In the genomic region with DNA sequence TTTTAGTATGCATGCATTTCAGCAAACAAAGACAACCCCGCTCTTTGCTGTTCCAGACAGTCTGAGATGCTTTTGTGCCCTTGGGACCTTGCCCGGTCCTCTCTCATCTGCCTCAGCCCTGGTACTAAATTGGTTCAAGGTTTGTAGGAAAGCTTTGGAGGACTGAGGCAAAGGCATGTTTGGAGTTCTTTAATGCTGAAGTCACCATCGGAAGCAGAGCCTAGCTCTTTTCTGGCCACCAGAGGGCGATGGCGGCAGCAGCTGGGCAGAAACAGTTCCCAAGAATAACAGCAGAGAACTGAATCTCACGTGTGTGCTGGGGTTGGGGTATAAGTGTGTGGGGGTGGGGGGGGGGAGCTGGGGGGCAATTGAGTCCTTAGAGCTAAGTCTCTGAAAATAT, we compare ENCODE assay signal across 7 mouse cellular contexts. TPM values are rescaled to one million over a fixed set of nuclear protein-coding genes. Genes with fewer than 3 reads are reported as not detected.
A peak's percentile ranks its signal among the peaks of the same experiment; 100 is the strongest.
DNase-seq lines count a peak whose midpoint lies in the region; ATAC-seq and TF ChIP-seq lines count a peak whose summit lies in the region.

No protein-coding gene starts in this region.

- H3K4me1 ChIP-seq in lung, postnatal 0 days (ENCODE audit: insufficient read depth, low read depth, low read length) = no peaks in the 10 kb centered on the region

- no peak for ATAC-seq in lung, postnatal 0 days

- peak; percentile 88 for TF ChIP-seq CTCF in lung, postnatal 0 days (IDR thresholded peaks at IDR 0.05)

- no peak overlapping the region for H3K4me2 ChIP-seq in lung, postnatal 0 days (replicated peaks; ENCODE audit: low read depth, low read length)

- H3K27me3 ChIP-seq in lung, postnatal 0 days (replicated peaks; ENCODE audit: insufficient read depth, low read length) = peaks cover 7% of the 10 kb centered on the region
- no peaks in the 10 kb centered on the region; the same call in 1 of the 2 replicates for H3K27me3 ChIP-seq in splenic B cell, adult 2 months (ENCODE audit: control insufficient read depth, insufficient read depth, low read length, poor library complexity, severe bottlenecking)

- no peaks in the 10 kb centered on the region for H3K36me3 ChIP-seq in lung, postnatal 0 days (ENCODE audit: insufficient read depth, low read length)
- H3K36me3 ChIP-seq in splenic B cell, adult 2 months (ENCODE audit: control insufficient read depth, insufficient read depth, low read length, poor library complexity, severe bottlenecking) = no peaks in the 10 kb centered on the region

- no peak overlapping the region for H3K9ac ChIP-seq in lung, postnatal 0 days (replicated peaks; ENCODE audit: low read depth)

- WGBS in lung, postnatal 0 days = 13% methylated on average over 6 of the region's 6 CpGs

- no peak overlapping the region for H3K27ac ChIP-seq in lung, postnatal 0 days (ENCODE audit: low read length)

- no peak overlapping the region for H3K4me3 ChIP-seq in lung, postnatal 0 days (ENCODE audit: low read depth, low read length)

- TF ChIP-seq EP300 in lung, postnatal 0 days (IDR thresholded peaks at IDR 0.05) = no peak

- DNase-seq in 416B (ENCODE audit: low read depth) = peak; percentile 24
- peak; percentile 75 for DNase-seq in ES-CJ7 (ENCODE audit: low read depth, low spot score)
- DNase-seq in cerebellum, adult 9-10 months = peak; percentile 80
- peak; percentile 68 to 85 for DNase-seq in frontal cortex, postnatal 36 days (ENCODE audit: low spot score in 2 of 2)
- DNase-seq in kidney, postnatal 25 days = peak; percentile 77 to 87
- DNase-seq in lung, postnatal 0 days (ENCODE audit: low spot score) = peak; percentile 86
- peak; percentile 68 for DNase-seq in splenic B cell, adult 2 months (ENCODE audit: low read depth, low spot score)

- no peaks in the 10 kb centered on the region for H3K9me3 ChIP-seq in lung, postnatal 0 days (ENCODE audit: low read length)

RNA-seq across cellular contexts. Expression of a gene that starts 1.7 kb away (rescaled TPM):
- 13.1 and 14.2 TPM in 2 replicates for polyA plus RNA-seq in lung, postnatal 0 days (2015; fragmentation: Nextera tagmentation; extraction: Ambion mirVana)

Comparison
In these comparisons a context has a peak if more than half of its experiments do, and no peak if none do; other contexts are left out.
1. DNase-seq: peak in every context shown above with its lines; median percentile 86 in lung, postnatal 0 days; 82 in kidney, postnatal 25 days; 80 in cerebellum, adult 9-10 months; 76 in frontal cortex, postnatal 36 days; 75 in ES-CJ7; 68 in splenic B cell, adult 2 months; 24 in 416B.